Mouse (Mus musculus): ENCODE results near the gene Atad1.
"Not testable (repeated sequence)": the region's sequence is repeated elsewhere in the genome, so short reads cannot be mapped to it uniquely, and the experiment has no call there.

The Atad1 gene

GRCm38 (mm10) chr19:32667830-32668229 lies 71.8 kb downstream of the Atad1 start:
- not testable (repeated sequence) for DNase-seq

- no peak for DNase-seq
Observed at GRCm38 (mm10) chr19:32665243-32665642, 74.3 kb downstream of the Atad1 start.

GRCm38 (mm10) chr19:32662936-32663335 lies 76.7 kb downstream of the Atad1 start:
- DNase-seq = no peak

- no peak for DNase-seq
Observed at GRCm38 (mm10) chr19:32659346-32659745, 80.2 kb downstream of the Atad1 start.

- DNase-seq = no peak
Observed at GRCm38 (mm10) chr19:32653630-32654362, 85.8 kb downstream of the Atad1 start.

GRCm38 (mm10) chr19:32653122-32653521 lies 86.5 kb downstream of the Atad1 start:
- DNase-seq = no peak

GRCm38 (mm10) chr19:32651046-32651445 lies 88.5 kb downstream of the Atad1 start:
- no peak for DNase-seq

GRCm38 (mm10) chr19:32648019-32648571 lies 91.5 kb downstream of the Atad1 start:
- no peak for DNase-seq

- DNase-seq = no peak
Observed at GRCm38 (mm10) chr19:32646382-32646781, 93.2 kb downstream of the Atad1 start.

- DNase-seq = no peak
Observed at GRCm38 (mm10) chr19:32645939-32646338, 93.6 kb downstream of the Atad1 start.

GRCm38 (mm10) chr19:32643642-32644041 lies 95.9 kb downstream of the Atad1 start:
- no peak for DNase-seq

- DNase-seq = no peak
Observed at GRCm38 (mm10) chr19:32641995-32642394, 97.6 kb downstream of the Atad1 start.

GRCm38 (mm10) chr19:32641535-32641934 lies 98.1 kb downstream of the Atad1 start:
- no peak for DNase-seq

- DNase-seq = no peak
Observed at GRCm38 (mm10) chr19:32638276-32638903, 101.2 kb downstream of the Atad1 start.

GRCm38 (mm10) chr19:32637357-32638275 lies 102.0 kb downstream of the Atad1 start:
- DNase-seq = no peak

- DNase-seq = no peak
Observed at GRCm38 (mm10) chr19:32634916-32635315, 104.7 kb downstream of the Atad1 start.

- no peak for DNase-seq
Observed at GRCm38 (mm10) chr19:32628572-32629132, 110.9 kb downstream of the Atad1 start.

- no peak for DNase-seq
Observed at GRCm38 (mm10) chr19:32627631-32628030, 112.0 kb downstream of the Atad1 start.

GRCm38 (mm10) chr19:32626768-32627331 lies 112.7 kb downstream of the Atad1 start:
- peak; percentile 37 for DNase-seq

GRCm38 (mm10) chr19:32622142-32622541 lies 117.4 kb downstream of the Atad1 start:
- peak; percentile 4 for DNase-seq
